Mouse (Mus musculus): Measurements from ENCODE around the gene Sdr9c7. TPM values are rescaled to one million over a fixed set of nuclear protein-coding genes. Genes with fewer than 3 reads are reported as not detected.

Sdr9c7 gene
- total RNA-seq (2023): not detected

DNA sequence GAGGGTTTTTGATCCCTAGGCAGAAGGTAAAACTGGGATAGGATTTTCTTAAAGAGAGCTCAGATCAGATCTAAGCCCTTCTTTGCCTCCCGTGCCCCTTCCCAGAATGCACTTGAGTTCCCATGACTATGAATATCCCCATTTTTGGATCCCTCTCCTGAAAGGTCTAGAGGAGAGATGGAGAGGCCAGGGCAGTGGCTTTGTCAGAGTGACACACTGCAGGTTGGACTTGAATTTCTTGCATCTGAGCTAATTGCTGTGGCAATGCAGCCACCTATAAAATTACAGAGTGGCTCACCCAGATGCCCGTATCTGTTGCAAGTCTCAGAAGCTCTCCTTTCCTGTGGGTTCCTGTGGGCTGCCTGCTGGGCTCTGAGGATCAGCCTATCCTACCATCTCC is at the start of gene Sdr9c7:
Gene Sdr9c7 (plus strand): TSS at position 301 of the 400 bp plus-strand sequence.

DNA sequence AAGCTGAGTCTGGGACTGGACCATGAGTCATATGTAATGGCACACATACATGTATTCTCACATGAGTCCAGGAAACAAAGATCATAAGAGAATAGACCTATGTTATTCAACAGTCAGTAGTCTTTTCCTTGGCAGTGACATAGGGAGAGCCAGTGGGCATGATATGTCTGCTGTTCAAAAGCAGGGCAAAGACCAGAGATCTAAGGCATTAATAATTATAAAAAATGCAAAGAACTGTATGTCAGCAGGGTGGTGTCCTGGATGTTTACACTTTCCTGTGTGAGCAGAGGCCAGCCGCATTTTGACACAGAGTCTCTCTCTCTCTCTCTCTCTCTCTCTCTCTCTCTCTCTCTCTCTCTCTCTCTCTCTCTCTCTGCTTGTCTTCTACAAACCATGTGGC is 48.7 kb upstream of the Sdr9c7 start, which contains the start of gene Rdh19:
Gene Rdh19 (plus strand): TSS at position 301 of the 400 bp plus-strand sequence.

DNA sequence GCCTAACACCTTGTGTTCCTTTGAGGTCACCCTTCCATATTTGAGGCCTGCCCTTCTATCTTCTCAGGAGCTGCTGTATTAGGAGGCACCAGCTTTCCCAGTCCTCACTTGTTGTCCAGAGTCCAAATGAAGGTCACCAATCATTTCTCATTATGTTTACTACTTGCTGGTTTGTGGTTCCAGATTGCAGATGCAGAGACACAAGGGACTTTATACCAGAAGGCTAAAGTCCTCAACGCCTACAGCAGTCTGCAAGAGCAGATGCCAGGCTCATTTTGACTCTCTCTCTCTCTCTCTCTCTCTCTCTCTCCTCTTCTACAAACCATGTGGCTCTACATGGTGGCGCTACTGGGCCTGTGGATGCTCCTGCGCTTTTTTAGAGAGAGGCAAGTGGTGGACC is 32.1 kb upstream of the Sdr9c7 start, which contains the start of gene Rdh16f2:
Gene Rdh16f2 (plus strand): TSS at position 243 of the 400 bp plus-strand sequence.

DNA sequence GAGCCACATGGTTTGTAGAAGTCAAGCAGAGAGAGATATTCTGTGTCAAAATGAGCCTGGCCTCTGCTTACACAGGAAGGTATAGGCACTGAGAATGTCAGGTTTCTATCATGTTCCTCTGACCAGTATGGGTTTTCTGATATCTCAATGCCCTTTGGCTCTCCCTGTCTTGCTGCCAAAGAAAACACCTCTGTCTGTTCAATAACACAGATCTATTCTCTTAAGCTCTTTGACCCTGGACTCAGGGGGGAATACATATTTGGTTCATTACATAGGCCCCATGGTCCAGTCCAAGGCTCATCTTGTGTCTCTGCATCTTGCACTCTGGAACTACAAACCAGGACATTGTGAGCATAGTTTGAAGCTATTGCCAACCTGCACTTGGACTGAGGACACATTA is 9.7 kb upstream of the Sdr9c7 start, which contains the start of gene Rdh7:
Gene Rdh7 (minus strand): TSS at position 213 of the 400 bp plus-strand sequence.

Other genes starting within 250 kb of the Sdr9c7 start
- gene Nemp1, start 231.6 kb upstream of the Sdr9c7 start, total RNA-seq (2023): 10 to 100 TPM; 13.6 to 16.2 TPM
- 10 to 100 TPM; 34.3 to 45.4 TPM for gene Nab2, start 229.9 kb upstream of the Sdr9c7 start, total RNA-seq (2023)
- under 1 TPM in 1 of 2 experiments, not detected in 1; 0.15 TPM for gene Myo1a, start 193.3 kb upstream of the Sdr9c7 start, total RNA-seq (2023)
- not detected for gene Tac2, start 174.0 kb upstream of the Sdr9c7 start, total RNA-seq (2023)
- gene Zbtb39, start 159.0 kb upstream of the Sdr9c7 start, total RNA-seq (2023): 10 to 100 TPM; 17.9 to 18.7 TPM
- not detected for gene Gpr182, start 146.8 kb upstream of the Sdr9c7 start, total RNA-seq (2023)
- under 1 TPM; 0.17 to 0.27 TPM for gene Rdh1, start 138.8 kb upstream of the Sdr9c7 start, total RNA-seq (2023)
- gene Rdh16f1, start 138.7 kb upstream of the Sdr9c7 start, total RNA-seq (2023): not detected
- under 1 TPM in 1 of 2 experiments, not detected in 1; 0.93 TPM for gene Rdh9, start 122.1 kb upstream of the Sdr9c7 start, total RNA-seq (2023)
- not detected for gene Rdh16, start 97.4 kb upstream of the Sdr9c7 start, total RNA-seq (2023)
- gene Rdh19, start 48.6 kb upstream of the Sdr9c7 start, total RNA-seq (2023): not detected
- gene Rdh16f2, start 32.0 kb upstream of the Sdr9c7 start, total RNA-seq (2023): not detected
- gene Rdh7, start 9.7 kb upstream of the Sdr9c7 start, total RNA-seq (2023): not detected
- not detected for gene Hsd17b6, start 109.1 kb downstream of the Sdr9c7 start, total RNA-seq (2023)
- 10 to 100 TPM; 12.3 to 16.8 TPM for gene Prim1, start 116.7 kb downstream of the Sdr9c7 start, total RNA-seq (2023)
- gene Naca, start 137.1 kb downstream of the Sdr9c7 start, total RNA-seq (2023): 100 to 1,000 TPM; 586 to 608 TPM
- gene Ptges3, start 160.4 kb downstream of the Sdr9c7 start, total RNA-seq (2023): 100 to 1,000 TPM; 109 to 146 TPM
- 100 to 1,000 TPM; 583 to 605 TPM for gene Atp5b, start 184.8 kb downstream of the Sdr9c7 start, total RNA-seq (2023)
- gene Baz2a, start 193.1 kb downstream of the Sdr9c7 start, total RNA-seq (2023): 100 to 1,000 TPM; 140 to 143 TPM

All from B cell, adult 67 days (primary cell).